Mouse (Mus musculus) lung, postnatal 0 days (tissue): ENCODE results near the gene Cep63. TPM values are rescaled to one million over a fixed set of nuclear protein-coding genes. Genes with fewer than 3 reads are reported as not detected.

Experiments used
- ATAC-seq: fragments of 200-750 bp; cut with Nextera tagmentation; 2 replicates; pipeline ENCODE4 v1.8.0; 2017; ENCODE audit warnings: moderate library complexity
- DNase-seq: peaks from one replicate; pipeline ENCODE4 v3.0.0-alpha.2; 2016; ENCODE audit warnings: low spot score
- H3K27ac ChIP-seq: fragments of 300-500 bp; sonication (generic); 2 replicates; pipeline ENCODE4 v1.5.1; 2014; ENCODE audit warnings: antibody characterized with exemption, mild to moderate bottlenecking, low read length, mixed read lengths
- H3K27me3 ChIP-seq: fragments of 300-500 bp; sonication (generic); replicated peaks from 2 replicates; pipeline ENCODE4 v1.6.1; 2014; ENCODE audit warnings: low read length, mixed read lengths; ENCODE audit not compliant: insufficient read depth
- H3K36me3 ChIP-seq: fragments of 300-500 bp; sonication (generic); 2 replicates; pipeline ENCODE4 v1.6.1; 2014; ENCODE audit warnings: low read length, mixed read lengths; ENCODE audit not compliant: insufficient read depth
- H3K4me1 ChIP-seq: fragments of 300-500 bp; sonication (generic); 2 replicates; pipeline ENCODE4 v1.6.1; 2014; ENCODE audit warnings: antibody characterized with exemption, low read depth, low read length, mixed read lengths; ENCODE audit not compliant: insufficient read depth
- H3K4me2 ChIP-seq: fragments of 300-500 bp; sonication (generic); replicated peaks from 2 replicates; pipeline ENCODE4 v1.6.1; 2014; ENCODE audit warnings: low read depth, mild to moderate bottlenecking, low read length, moderate library complexity, mixed read lengths
- H3K4me3 ChIP-seq: fragments of 300-500 bp; sonication (generic); 2 replicates; pipeline ENCODE4 v1.5.1; 2014; ENCODE audit warnings: low read depth, low read length
- H3K9ac ChIP-seq: fragments of 300-500 bp; sonication (generic); replicated peaks from 2 replicates; pipeline ENCODE4 v1.6.1; 2014; ENCODE audit warnings: low read depth, mild to moderate bottlenecking
- H3K9me3 ChIP-seq: fragments of 300-500 bp; sonication (generic); 2 replicates; pipeline ENCODE4 v1.6.1; 2016; ENCODE audit warnings: low read length, mixed read lengths
- CTCF ChIP-seq: IDR thresholded peaks from 2 replicates; pipeline ENCODE4 v1.5.1; 2016; ENCODE audit warnings: antibody characterized with exemption, mild to moderate bottlenecking
- EP300 ChIP-seq: IDR thresholded peaks from 2 replicates; pipeline ENCODE4 v1.6.1; 2016; ENCODE audit warnings: antibody characterized with exemption, mild to moderate bottlenecking, control low read depth
- WGBS: fragments of 180-500 bp; shearing (Covaris S2); extraction: QIAGEN DNeasy Blood & Tissue Kit; methylation state at CpG from one replicate; pipeline ENCODE4 v1.1.7; 2014; 5-methylcytosine and 5-hydroxymethylcytosine counted together
- polyA plus RNA-seq: library from polyadenylated mRNA; unstranded; fragments of >200 nt; fragmentation: Nextera tagmentation; extraction: Ambion mirVana; gene quantifications from 2 replicates; pipeline ENCODE4 v1.2.1, GENCODE M21; 2015

The Cep63 gene
- polyA plus RNA-seq, 1 experiment from 2014 or later, result 35.3 TPM

DNA sequence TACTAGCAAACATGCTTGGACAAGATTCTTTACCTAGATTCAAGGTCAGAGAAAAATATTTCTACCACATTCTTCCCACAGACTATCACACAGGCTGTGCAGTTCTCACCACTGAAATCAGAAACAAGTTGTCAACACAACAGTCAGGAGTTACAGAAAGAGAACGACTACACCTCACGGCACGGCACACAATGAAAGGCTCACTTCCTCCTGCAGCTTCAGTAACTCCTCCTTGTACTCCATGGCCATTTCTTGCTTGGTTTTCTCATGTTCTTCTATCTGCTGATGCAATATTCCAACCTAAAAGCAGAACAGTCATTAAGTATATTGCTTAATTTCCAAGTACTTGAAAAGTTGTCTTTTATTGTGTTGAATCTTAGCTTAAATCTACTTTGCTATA is 11.3 kb downstream of the Cep63 start:
- Histone ChIP-seq H3K9me3 (no peaks in the 10 kb centered on the region), H3K4me3 (no peak overlapping the region), H3K4me1 (no peaks in the 10 kb centered on the region), H3K9ac (no peak overlapping the region), H3K36me3 (peaks cover 9% of the 10 kb centered on the region; the same call in 1 of the 2 replicates), H3K27me3 (no peaks in the 10 kb centered on the region), H3K4me2 (no peak overlapping the region), H3K27ac (no peak overlapping the region)
- ATAC-seq (peak; percentile 71), DNase-seq (peak; percentile 67)
- TF ChIP-seq EP300, result peak; percentile 22; the same call in 1 of the 2 replicates
- TF ChIP-seq CTCF, result no peak
- 42% methylated on average over 3 of the region's 3 CpGs for whole genome bisulfite sequencing

DNA sequence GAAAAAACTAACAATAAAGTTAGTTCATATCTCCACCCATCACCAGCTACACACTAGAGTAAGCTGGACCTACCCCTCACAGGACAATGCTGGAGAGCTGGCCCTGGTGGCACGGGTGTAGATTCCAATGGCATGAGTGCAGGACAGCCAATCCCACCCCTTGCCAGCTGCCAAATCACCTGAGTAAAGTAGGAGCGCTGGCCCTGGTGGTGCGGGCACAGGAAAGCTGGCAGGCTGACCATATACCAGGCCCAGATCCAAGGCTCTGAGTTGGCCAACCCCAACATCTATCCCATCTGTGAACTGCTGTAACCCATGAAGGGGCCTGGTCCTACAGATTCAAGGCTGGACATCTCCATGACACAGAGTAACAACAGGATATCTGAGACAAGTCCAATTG is 17.1 kb downstream of the Cep63 start:
- no peak for ATAC-seq
- 89% methylated on average over 3 of the region's 3 CpGs for WGBS
- H3K27ac ChIP-seq, result no peak overlapping the region
- TF ChIP-seq CTCF, result no peak
- TF ChIP-seq EP300, result no peak
- no peak overlapping the region for H3K4me3 ChIP-seq
- H3K36me3 ChIP-seq, result peaks cover 12% of the 10 kb centered on the region; the same call in 1 of the 2 replicates
- no peak overlapping the region for H3K4me2 ChIP-seq
- no peak overlapping the region for H3K9ac ChIP-seq
- H3K4me1 ChIP-seq, result no peaks in the 10 kb centered on the region
- no peak for DNase-seq
- H3K27me3 ChIP-seq, result no peaks in the 10 kb centered on the region
- no peaks in the 10 kb centered on the region for H3K9me3 ChIP-seq

- no peak overlapping the region for H3K4me3 ChIP-seq
- H3K36me3 ChIP-seq, result peaks cover 7% of the 10 kb centered on the region; the same call in 1 of the 2 replicates
- DNase-seq (no peak), ATAC-seq (no peak)
- TF ChIP-seq CTCF, result 0 out of 2 replicates have a peak, but pooled peaks have one; percentile 14
- no peak for TF ChIP-seq EP300
- H3K4me2 ChIP-seq, result no peak overlapping the region
- no peak overlapping the region for H3K9ac ChIP-seq
- H3K27ac ChIP-seq, result no peak overlapping the region
- no peaks in the 10 kb centered on the region for H3K27me3 ChIP-seq
- no peaks in the 10 kb centered on the region for H3K9me3 ChIP-seq
- H3K4me1 ChIP-seq, result no peaks in the 10 kb centered on the region
- 63% methylated on average over 5 of the region's 5 CpGs for WGBS
These were observed 18.9 kb downstream of the Cep63 start for GRCm38 (mm10) chr9:102607471-102607870.

GRCm38 (mm10) chr9:102605162-102605561 is 21.2 kb downstream of the Cep63 start:
- Histone ChIP-seq H3K4me1 (no peaks in the 10 kb centered on the region), H3K36me3 (peaks cover 10% of the 10 kb centered on the region; the same call in 1 of the 2 replicates), H3K9me3 (no peaks in the 10 kb centered on the region), H3K27ac (no peak overlapping the region), H3K4me3 (no peak overlapping the region), H3K27me3 (no peaks in the 10 kb centered on the region), H3K9ac (no peak overlapping the region), H3K4me2 (no peak overlapping the region)
- ATAC-seq (no peak), DNase-seq (no peak)
- 91% methylated on average over 6 of the region's 6 CpGs for WGBS
- TF ChIP-seq CTCF, result no peak
- TF ChIP-seq EP300, result no peak

DNA sequence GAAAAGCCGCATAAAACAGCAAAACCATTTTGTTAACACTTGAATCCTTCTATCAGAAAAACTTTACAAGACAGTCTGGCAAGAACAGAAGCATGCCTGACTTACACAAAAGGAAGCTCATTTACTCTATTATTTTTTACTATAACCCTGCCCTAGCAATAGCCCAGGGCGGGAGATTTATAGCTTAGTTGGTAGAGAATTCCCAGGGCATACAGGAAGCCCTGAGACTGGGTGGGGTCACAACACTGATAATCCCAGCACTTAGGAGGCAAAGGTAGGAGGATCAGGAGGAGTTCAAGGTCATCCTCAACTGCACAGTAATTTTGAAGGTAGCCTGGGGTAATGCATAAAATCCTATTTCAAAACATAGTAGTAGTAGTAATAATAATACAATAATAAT is 24.7 kb downstream of the Cep63 start:
- Histone ChIP-seq H3K27me3 (no peaks in the 10 kb centered on the region), H3K9ac (no peak overlapping the region), H3K4me1 (no peaks in the 10 kb centered on the region), H3K36me3 (peaks cover 7% of the 10 kb centered on the region; the same call in 1 of the 2 replicates), H3K27ac (no peak overlapping the region), H3K4me3 (no peak overlapping the region), H3K9me3 (no peaks in the 10 kb centered on the region), H3K4me2 (no peak overlapping the region)
- DNase-seq (no peak), ATAC-seq (no peak)
- no peak for TF ChIP-seq EP300
- TF ChIP-seq CTCF, result no peak
- 77% methylated on average over 2 of the region's 2 CpGs for WGBS

- Histone ChIP-seq H3K9me3 (no peaks in the 10 kb centered on the region), H3K4me3 (no peak overlapping the region), H3K27ac (no peak overlapping the region), H3K36me3 (peaks cover 7% of the 10 kb centered on the region; the same call in 1 of the 2 replicates), H3K9ac (no peak overlapping the region), H3K4me1 (no peaks in the 10 kb centered on the region), H3K4me2 (no peak overlapping the region), H3K27me3 (no peaks in the 10 kb centered on the region)
- TF ChIP-seq CTCF, result no peak
- TF ChIP-seq EP300, result no peak
- 83% methylated on average over 2 of the region's 2 CpGs for WGBS
- no peak for DNase-seq
- ATAC-seq, result no peak
These were observed 25.1 kb downstream of the Cep63 start for GRCm38 (mm10) chr9:102601187-102601586.
